Mouse (Mus musculus) small intestine, adult 2 months (tissue): ENCODE data around the gene Scamp1. TPM values are rescaled to one million over a fixed set of nuclear protein-coding genes. Genes with fewer than 3 reads are reported as not detected.
"Not testable (repeated sequence)": the region's sequence is repeated elsewhere in the genome, so short reads cannot be mapped to it uniquely, and the experiment has no call there.

Experiments used
- H3K27ac ChIP-seq: fragments of 200-500 bp; 2 replicates; pipeline ENCODE4 v1.5.1; 2012; ENCODE audit warnings: low read depth, low read length, control low read depth, inconsistent platforms; ENCODE audit not compliant: insufficient read depth
- H3K27me3 ChIP-seq: fragments of 200-500 bp; 2 replicates; pipeline ENCODE4 v1.6.1; 2012; ENCODE audit warnings: mild to moderate bottlenecking, moderate library complexity, low read length, inconsistent platforms; ENCODE audit not compliant: control insufficient read depth, insufficient read depth
- H3K36me3 ChIP-seq: fragments of 200-500 bp; 2 replicates; pipeline ENCODE4 v1.6.1; 2012; ENCODE audit warnings: mild to moderate bottlenecking, low read length, control low read depth, inconsistent platforms; ENCODE audit not compliant: control insufficient read depth, insufficient read depth
- H3K4me1 ChIP-seq: fragments of 200-500 bp; 2 replicates; pipeline ENCODE4 v1.6.1; 2012; ENCODE audit warnings: low read length, inconsistent platforms, mixed read lengths; ENCODE audit not compliant: control insufficient read depth, insufficient read depth, insufficient read length
- H3K4me3 ChIP-seq: fragments of 200-500 bp; 2 replicates; pipeline ENCODE4 v1.5.1; 2012; ENCODE audit warnings: low read depth, mild to moderate bottlenecking, control low read depth, inconsistent platforms, low read length, moderate library complexity
- CTCF ChIP-seq: fragments of 200-500 bp; IDR thresholded peaks from 2 replicates; pipeline ENCODE4 v1.5.1; 2012; ENCODE audit warnings: low read depth, mild to moderate bottlenecking, control low read depth, inconsistent platforms, low read length, moderate library complexity, mixed read lengths; ENCODE audit not compliant: insufficient replicate concordance, insufficient read length; ENCODE audit errors: extremely low read depth
- POLR2A ChIP-seq: fragments of 200-500 bp; IDR thresholded peaks from 2 replicates; pipeline ENCODE4 v1.6.1; 2012; ENCODE audit warnings: low read depth, mild to moderate bottlenecking, control low read depth, inconsistent platforms, low read length, moderate library complexity
- WGBS: fragments of 180-500 bp; shearing (Covaris S2); methylation state at CpG from one replicate; pipeline ENCODE4 v1.1.7; 2018; 5-methylcytosine and 5-hydroxymethylcytosine counted together
- polyA plus RNA-seq: library from polyadenylated mRNA; depleted of rRNA; stranded (reverse); fragments of >200 nt; gene quantifications from 2 replicates; pipeline ENCODE4 v1.2.3, GENCODE M21; 2012; rRNA removed

The Scamp1 gene
- polyA plus RNA-seq, result 5.7 and 7.9 TPM in 2 replicates

GRCm38 (mm10) chr13:94285281-94285871 lies at the start of gene Scamp1:
Scamp1 (minus strand) TSS chr13:94285857.
- TF ChIP-seq CTCF (no peak), POLR2A (no peak)
- under 1% methylated on average over 61 of the region's 62 CpGs for WGBS

GRCm38 (mm10) chr13:94330392-94330979 lies 44.8 kb upstream of the Scamp1 start:
- Histone ChIP-seq H3K27me3 (no peaks in the 10 kb centered on the region), H3K4me3 (no peak overlapping the region), H3K27ac (no peak overlapping the region), H3K4me1 (peaks cover 5% of the 10 kb centered on the region; the same call in 1 of the 2 replicates), H3K36me3 (no peaks in the 10 kb centered on the region)
- 86% methylated on average over 3 of the region's 3 CpGs for WGBS
- TF ChIP-seq CTCF (no peak), POLR2A (no peak)

More at GRCm38 (mm10) chr13:94285281-94285871, at the start of gene Scamp1:
- no peaks in the 10 kb centered on the region for H3K4me1 ChIP-seq
- H3K27ac ChIP-seq, result peak within 1 kb of the TSS; percentile 69
- peak within 1 kb of the TSS; percentile 88 for H3K4me3 ChIP-seq
- no peaks in the 10 kb centered on the region for H3K27me3 ChIP-seq
- no peaks in the 10 kb centered on the region for H3K36me3 ChIP-seq

GRCm38 (mm10) chr13:94329005-94329404 lies 43.3 kb upstream of the Scamp1 start:
- not testable (repeated sequence) for H3K36me3 ChIP-seq, H3K4me3 ChIP-seq, H3K4me1 ChIP-seq, H3K27me3 ChIP-seq, H3K27ac ChIP-seq
- WGBS, result 98% methylated on average over 6 of the region's 6 CpGs

- peak overlapping the region; percentile 71 for H3K27ac ChIP-seq
- 14% methylated on average over 3 of the region's 3 CpGs for WGBS
- no peaks in the 10 kb centered on the region for H3K36me3 ChIP-seq
- peaks cover 5% of the 10 kb centered on the region; the same call in 1 of the 2 replicates for H3K4me1 ChIP-seq
- H3K27me3 ChIP-seq, result no peaks in the 10 kb centered on the region
- H3K4me3 ChIP-seq, result no peak overlapping the region
- TF ChIP-seq POLR2A (no peak), CTCF (no peak)
These were observed 42.4 kb upstream of the Scamp1 start for GRCm38 (mm10) chr13:94328063-94328462.

GRCm38 (mm10) chr13:94322475-94322874 lies 36.8 kb upstream of the Scamp1 start:
- no peak overlapping the region for H3K4me3 ChIP-seq
- TF ChIP-seq POLR2A (no peak), CTCF (no peak)
- no peak overlapping the region for H3K27ac ChIP-seq
- 87% methylated on average over 4 of the region's 4 CpGs for WGBS
- no peaks in the 10 kb centered on the region for H3K27me3 ChIP-seq
- H3K36me3 ChIP-seq, result no peaks in the 10 kb centered on the region
- H3K4me1 ChIP-seq, result no peaks in the 10 kb centered on the region

- H3K27me3 ChIP-seq, result no peaks in the 10 kb centered on the region
- 83% methylated on average over 1 of the region's 1 CpGs for WGBS
- H3K4me3 ChIP-seq, result no peak overlapping the region
- no peaks in the 10 kb centered on the region for H3K36me3 ChIP-seq
- TF ChIP-seq POLR2A, result no peak
- no peak for TF ChIP-seq CTCF
- H3K4me1 ChIP-seq, result no peaks in the 10 kb centered on the region
- no peak overlapping the region for H3K27ac ChIP-seq
These were observed 35.6 kb upstream of the Scamp1 start for GRCm38 (mm10) chr13:94321094-94321792.

- WGBS, result 86% methylated on average over 10 of the region's 10 CpGs
- TF ChIP-seq CTCF (no peak), POLR2A (no peak)
These were observed 31.4 kb upstream of the Scamp1 start for GRCm38 (mm10) chr13:94316975-94317511.

GRCm38 (mm10) chr13:94312812-94313211 lies 27.2 kb upstream of the Scamp1 start:
- H3K36me3 ChIP-seq, H3K27me3 ChIP-seq, H3K4me1 ChIP-seq, H3K4me3 ChIP-seq, H3K27ac ChIP-seq: not testable (repeated sequence)
- 91% methylated on average over 8 of the region's 8 CpGs for WGBS

More at GRCm38 (mm10) chr13:94316975-94317511, 31.4 kb upstream of the Scamp1 start:
- Histone ChIP-seq H3K27me3 (no peaks in the 10 kb centered on the region), H3K4me1 (no peaks in the 10 kb centered on the region), H3K4me3 (no peak overlapping the region), H3K36me3 (no peaks in the 10 kb centered on the region), H3K27ac (no peak overlapping the region)
